Mouse (Mus musculus) CD4-positive, CD25-positive, alpha-beta regulatory T cell (primary cell): ENCODE measurements around the gene Arhgap23. TPM values are rescaled to one million over a fixed set of nuclear protein-coding genes. Genes with fewer than 3 reads are reported as not detected.

Source experiments
- polyA plus RNA-seq: library from polyadenylated mRNA; unstranded; fragments of 100-300 nt; shearing (Covaris generic); gene quantifications from one replicate; pipeline ENCODE4 v1.2.1, GENCODE M21; 2017

The Arhgap23 gene
- polyA plus RNA-seq: 0.14 TPM

DNA sequence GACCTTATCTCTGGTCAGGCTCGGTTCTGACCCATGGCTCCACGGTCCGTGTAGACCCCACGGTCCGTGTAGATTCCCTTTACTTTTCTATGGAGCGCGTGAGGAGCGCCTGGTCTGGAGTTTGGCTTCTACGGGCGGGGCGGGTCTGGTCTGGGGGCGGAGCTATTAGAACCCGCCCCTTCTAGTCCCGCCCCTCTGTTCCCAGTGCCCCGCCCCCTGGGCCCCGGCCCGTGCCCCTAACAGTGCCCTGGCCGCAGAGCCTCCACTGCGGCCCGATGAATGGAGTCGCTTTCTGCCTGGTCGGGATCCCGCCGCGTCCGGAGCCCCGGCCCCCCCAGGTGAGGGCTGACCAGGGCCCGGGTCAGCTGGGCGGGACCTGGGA lies at the start of gene Arhgap23:
Gene Arhgap23, plus strand, starts transcription at position 204 of the 382 bp plus-strand sequence.

DNA sequence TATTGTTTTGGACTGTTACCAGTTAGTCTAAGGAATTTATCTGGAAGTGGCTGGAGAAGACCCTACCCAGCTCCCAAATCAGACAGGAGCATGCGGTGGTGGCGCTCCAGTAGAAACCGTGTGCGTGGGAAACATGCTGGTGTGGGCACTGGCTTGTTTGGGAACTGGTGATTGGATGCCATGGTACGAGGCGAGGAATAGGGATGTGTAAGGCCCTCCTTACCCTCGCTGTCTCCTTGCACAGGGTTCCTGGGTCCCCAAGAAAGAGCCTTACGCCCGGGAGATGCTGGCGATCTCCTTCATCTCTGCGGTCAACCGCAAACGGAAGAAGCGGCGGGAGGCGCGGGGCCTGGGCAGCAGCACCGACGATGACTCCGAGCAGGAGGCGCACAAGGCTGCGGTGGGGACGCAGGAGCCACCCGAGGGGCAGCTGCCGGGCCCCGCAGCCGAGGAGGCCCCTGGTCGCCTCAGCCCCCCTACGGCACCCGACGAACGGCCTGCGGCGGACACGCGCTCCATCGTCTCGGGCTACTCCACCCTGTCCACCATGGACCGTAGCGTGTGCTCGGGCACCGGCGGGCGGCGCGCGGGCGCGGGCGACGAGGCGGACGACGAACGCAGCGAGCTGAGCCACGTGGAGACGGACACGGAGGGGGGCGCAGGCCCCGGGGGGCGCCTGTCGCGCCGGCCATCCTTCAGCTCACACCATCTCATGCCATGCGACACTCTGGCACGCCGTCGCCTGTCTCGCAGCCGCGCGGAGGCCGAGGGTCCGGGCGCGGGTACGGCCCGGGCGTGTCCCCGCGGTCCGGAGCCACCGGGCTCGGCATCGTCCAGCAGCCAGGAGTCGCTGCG lies 84.8 kb downstream of the Arhgap23 start, which contains the start of gene 4933428G20Rik:
Gene 4933428G20Rik, minus strand, starts transcription at position 476 of the 855 bp plus-strand sequence.

Other genes with a start within 250 kb of the Arhgap23 start
- gene Kpnb1, start 227.7 kb upstream of the Arhgap23 start, polyA plus RNA-seq: 33.1 TPM
- gene Npepps, start 134.9 kb upstream of the Arhgap23 start, polyA plus RNA-seq: 44.2 TPM
- gene Mrpl45, start 99.8 kb upstream of the Arhgap23 start, polyA plus RNA-seq: 26.0 TPM
- gene Gpr179, start 63.5 kb upstream of the Arhgap23 start, polyA plus RNA-seq: 0.20 TPM
- 1.2 TPM for gene Socs7, start 53.0 kb upstream of the Arhgap23 start, polyA plus RNA-seq
- not detected for gene 4933428G20Rik, start 84.8 kb downstream of the Arhgap23 start, polyA plus RNA-seq
- gene Srcin1, start 160.7 kb downstream of the Arhgap23 start, polyA plus RNA-seq: not detected
- gene Epop, start 214.2 kb downstream of the Arhgap23 start, polyA plus RNA-seq: 9.0 TPM
- 12.7 TPM for gene Mllt6, start 247.9 kb downstream of the Arhgap23 start, polyA plus RNA-seq